Mouse (Mus musculus): ENCODE data around the gene Trp53rkb. TPM values are rescaled to one million over a fixed set of nuclear protein-coding genes. Genes with fewer than 3 reads are reported as not detected.

Trp53rkb gene
- total and polyA plus RNA-seq, 3 experiments, result 7.0 to 9.1 (median 7.1) TPM

- H3K27ac ChIP-seq (ENCODE audit: insufficient read depth, low read depth), result no peak overlapping the region
- TF ChIP-seq MAX (IDR thresholded peaks at IDR 0.05; ENCODE audit: low read length), result no peak
- TF ChIP-seq CTCF (conservative IDR thresholded peaks at IDR 0.05 in 1 of 2, IDR thresholded peaks at IDR 0.05 in 1 of 2; ENCODE audit: low read depth in 2 of 2, low read length in 2 of 2), result no peak
- no peak for TF ChIP-seq USF2 (conservative IDR thresholded peaks at IDR 0.05; ENCODE audit: low read depth, low read length)
- TF ChIP-seq TBP (conservative IDR thresholded peaks at IDR 0.05; ENCODE audit: low read depth, low read length), result no peak
- no peak for TF ChIP-seq BHLHE40 (IDR thresholded peaks at IDR 0.05; ENCODE audit: low read depth, low read length)
- TF ChIP-seq NRF1 (IDR thresholded peaks at IDR 0.05; ENCODE audit: low read depth, low read length), result no peak
- dilution Hi-C loops (cut with MboI; ENCODE audit: extremely low pct_ligation_motif_present, extremely low pct_unique_long_range_greater_than_20kb, low sequenced_read_pairs), result no loop called here
- no peaks in the 10 kb centered on the region for H3K79me2 ChIP-seq (replicated peaks; ENCODE audit: control insufficient read depth, extremely low read depth, insufficient read depth, poor library complexity, severe bottlenecking)
- in situ Hi-C loops (cut with MboI; ENCODE audit: low pct_ligation_motif_present, low pct_unique_long_range_greater_than_20kb, low sequenced_read_pairs), result no loop called here
- no peak overlapping the region for H3K4me2 ChIP-seq (ENCODE audit: insufficient read depth, low read depth, poor library complexity, severe bottlenecking)
- H3K4me1 ChIP-seq (ENCODE audit: control insufficient read depth in 1 of 2, insufficient read depth in 2 of 2), result peaks cover 19 to 68% of the 10 kb centered on the region in 2 experiments
- H3K4me3 ChIP-seq (replicated peaks in 1 of 3; ENCODE audit: low read depth in 2 of 3, low read length in 2 of 3, poor library complexity in 1 of 3), result no peak overlapping the region
- H3K9ac ChIP-seq (ENCODE audit: insufficient read depth, low read depth), result no peak overlapping the region
- no peaks in the 10 kb centered on the region for H3K27me3 ChIP-seq (replicated peaks)
- no peaks in the 10 kb centered on the region for H3K9me3 ChIP-seq (replicated peaks; ENCODE audit: low read length)
- H3K36me3 ChIP-seq (replicated peaks in 1 of 2; ENCODE audit: control insufficient read depth in 1 of 2, insufficient read depth in 1 of 2, low read length in 1 of 2), result peaks cover 5 to 32% of the 10 kb centered on the region in 2 experiments
- DNase-seq (ENCODE audit: extremely low read depth), result no peak
These were observed 32.1 kb downstream of the Trp53rkb start for GRCm38 (mm10) chr2:166824386-166824785.

DNA sequence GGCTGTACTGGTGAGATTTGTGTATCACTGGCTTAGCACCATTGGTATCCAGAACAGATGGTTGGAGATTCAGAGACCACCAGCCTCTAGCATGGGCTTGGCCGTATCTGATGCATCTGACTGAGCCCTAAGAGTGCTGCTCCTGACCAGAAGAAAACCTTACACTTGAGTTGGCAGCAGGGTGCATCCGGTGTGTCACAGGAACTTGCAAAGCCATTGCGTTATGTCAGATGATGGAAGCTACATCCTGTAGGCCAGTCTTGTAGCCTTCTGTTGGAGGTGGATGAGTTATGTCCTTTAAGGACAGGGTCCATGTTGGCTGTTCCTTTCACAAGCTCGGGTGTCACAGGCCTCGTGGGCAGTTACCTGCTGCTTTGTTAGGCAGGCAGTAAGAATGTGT is 32.7 kb downstream of the Trp53rkb start:
- Histone ChIP-seq H3K9ac (ENCODE audit: insufficient read depth, low read depth) (no peak overlapping the region), H3K4me2 (ENCODE audit: insufficient read depth, low read depth, poor library complexity, severe bottlenecking) (no peak overlapping the region), H3K4me1 (ENCODE audit: control insufficient read depth in 1 of 2, insufficient read depth in 2 of 2) (peaks cover 14 to 62% of the 10 kb centered on the region in 2 experiments), H3K27ac (ENCODE audit: insufficient read depth, low read depth) (no peak overlapping the region), H3K79me2 (replicated peaks; ENCODE audit: control insufficient read depth, extremely low read depth, insufficient read depth, poor library complexity, severe bottlenecking) (no peaks in the 10 kb centered on the region), H3K4me3 (replicated peaks in 1 of 3; ENCODE audit: low read depth in 2 of 3, low read length in 2 of 3, poor library complexity in 1 of 3) (no peak overlapping the region), H3K9me3 (replicated peaks; ENCODE audit: low read length) (no peaks in the 10 kb centered on the region), H3K36me3 (replicated peaks in 1 of 2; ENCODE audit: control insufficient read depth in 1 of 2, insufficient read depth in 1 of 2, low read length in 1 of 2) (peaks cover 5 to 39% of the 10 kb centered on the region in 2 experiments), H3K27me3 (replicated peaks) (no peaks in the 10 kb centered on the region)
- dilution Hi-C loops (cut with MboI; ENCODE audit: extremely low pct_ligation_motif_present, extremely low pct_unique_long_range_greater_than_20kb, low sequenced_read_pairs), result no loop called here
- TF ChIP-seq UBTF (IDR thresholded peaks at IDR 0.05; ENCODE audit: low read depth, low read length), result no peak
- DNase-seq (ENCODE audit: extremely low read depth), result no peak
- in situ Hi-C loops (cut with MboI; ENCODE audit: low pct_ligation_motif_present, low pct_unique_long_range_greater_than_20kb, low sequenced_read_pairs), result no loop called here

DNA sequence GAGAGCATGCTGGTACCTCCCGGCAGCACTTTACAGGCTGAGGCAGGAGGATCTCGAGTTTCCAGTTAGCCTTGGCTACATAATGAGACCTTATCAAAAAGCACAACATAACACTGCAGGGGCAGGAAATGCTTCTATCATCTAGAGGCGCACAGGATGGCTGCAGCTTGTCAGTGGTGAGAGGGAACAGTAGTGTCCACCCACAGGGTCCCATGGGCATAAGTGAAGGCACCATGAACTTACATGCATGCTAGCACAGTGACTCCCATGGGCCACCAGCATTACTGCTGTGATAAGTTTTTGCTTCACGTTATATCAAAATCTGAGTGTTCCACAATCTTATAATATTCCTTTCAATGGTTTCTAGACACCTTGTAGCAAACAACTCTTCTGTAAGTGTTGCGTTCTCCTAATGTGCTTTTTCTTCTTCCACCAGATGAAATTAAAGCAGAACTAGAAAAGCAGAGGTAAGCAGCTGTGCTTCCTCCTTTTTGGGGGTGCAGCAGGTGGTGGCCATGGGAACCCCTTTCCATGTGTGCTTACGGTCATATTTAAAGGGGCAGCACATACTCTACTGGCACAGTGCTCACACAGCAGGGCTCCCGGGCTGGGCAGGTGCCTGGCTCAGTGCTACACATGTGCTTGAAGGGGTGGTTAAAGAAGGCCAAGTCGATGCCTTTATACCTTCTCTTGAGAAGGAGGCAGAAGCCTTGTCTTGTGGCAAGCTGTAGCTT is 34.3 kb downstream of the Trp53rkb start:
- in situ Hi-C loops (cut with MboI; ENCODE audit: low pct_ligation_motif_present, low pct_unique_long_range_greater_than_20kb, low sequenced_read_pairs), result no loop called here
- no peaks in the 10 kb centered on the region for H3K27me3 ChIP-seq (replicated peaks)
- H3K79me2 ChIP-seq (replicated peaks; ENCODE audit: control insufficient read depth, extremely low read depth, insufficient read depth, poor library complexity, severe bottlenecking), result no peaks in the 10 kb centered on the region
- no peak overlapping the region for H3K4me2 ChIP-seq (ENCODE audit: insufficient read depth, low read depth, poor library complexity, severe bottlenecking)
- peak; percentile 34 for DNase-seq (ENCODE audit: extremely low read depth)
- no peak overlapping the region for H3K4me3 ChIP-seq (replicated peaks in 1 of 3; ENCODE audit: low read depth in 2 of 3, low read length in 2 of 3, poor library complexity in 1 of 3)
- H3K9me3 ChIP-seq (replicated peaks; ENCODE audit: low read length), result no peaks in the 10 kb centered on the region
- no peak for TF ChIP-seq MAZ (IDR thresholded peaks at IDR 0.05; ENCODE audit: low read depth, low read length)
- TF ChIP-seq CHD1 (IDR thresholded peaks at IDR 0.05; ENCODE audit: low read depth, low read length), result no peak
- no peak for TF ChIP-seq MXI1 (IDR thresholded peaks at IDR 0.05; ENCODE audit: low read depth, low read length)
- TF ChIP-seq USF1 (IDR thresholded peaks at IDR 0.05; ENCODE audit: low read depth, low read length), result no peak
- TF ChIP-seq UBTF (IDR thresholded peaks at IDR 0.05; ENCODE audit: low read depth, low read length), result no peak
- TF ChIP-seq ELF1 (IDR thresholded peaks at IDR 0.05; ENCODE audit: low read depth, low read length), result no peak
- dilution Hi-C loops (cut with MboI; ENCODE audit: extremely low pct_ligation_motif_present, extremely low pct_unique_long_range_greater_than_20kb, low sequenced_read_pairs), result no loop called here
- H3K36me3 ChIP-seq (replicated peaks in 1 of 2; ENCODE audit: control insufficient read depth in 1 of 2, insufficient read depth in 1 of 2, low read length in 1 of 2), result peaks cover 5 to 45% of the 10 kb centered on the region in 2 experiments
- no peak overlapping the region for H3K27ac ChIP-seq (ENCODE audit: insufficient read depth, low read depth)
- H3K9ac ChIP-seq (ENCODE audit: insufficient read depth, low read depth), result no peak overlapping the region
- peaks cover 5 to 46% of the 10 kb centered on the region in 2 experiments; a peak in 3 of 4 replicates for H3K4me1 ChIP-seq (ENCODE audit: control insufficient read depth in 1 of 2, insufficient read depth in 2 of 2)

Measured in CH12.LX (cell line).